Comparison of ENCODE assay signal across 11 mouse cellular contexts in genomic region chr12:86102686-86103085, GRCm38 (mm10). TPM values are rescaled to one million over a fixed set of nuclear protein-coding genes. Genes with fewer than 3 reads are reported as not detected.
DNase-seq lines count a peak whose midpoint lies in the region; ATAC-seq and TF ChIP-seq lines count a peak whose summit lies in the region.
"Had no signal": no experiment of that assay in that cellular context is flagged by ENCODE, and none has a peak within 500 bp of the region (broad histone marks: within the 10 kb centered on the region; RNA-seq: fewer than 3 reads in every experiment).

No protein-coding gene starts in this region.

- H3K9ac ChIP-seq in heart, embryonic 16.5 days (ENCODE audit: low read length) = peak overlapping the region; percentile 22; the same call in 1 of the 2 replicates
- no peak overlapping the region for H3K9ac ChIP-seq in heart, adult 2 months (ENCODE audit: low read depth, low read length)
- H3K9ac ChIP-seq in limb, embryonic 13.5 days = no peak overlapping the region
- H3K9ac ChIP-seq: stomach, embryonic 15.5 days had no signal

- H3K4me1 ChIP-seq in heart, embryonic 16.5 days (ENCODE audit: control insufficient read depth, insufficient read depth, low read length) = peaks cover 47% of the 10 kb centered on the region
- peaks cover 6% of the 10 kb centered on the region; the same call in 1 of the 2 replicates for H3K4me1 ChIP-seq in heart, adult 2 months (ENCODE audit: control insufficient read depth, insufficient read depth, low read length)
- H3K4me1 ChIP-seq in embryonic fibroblast, embryonic 13.5 days (ENCODE audit: control insufficient read depth, insufficient read depth, low read length) = peaks cover 20% of the 10 kb centered on the region
- peaks cover 42% of the 10 kb centered on the region for H3K4me1 ChIP-seq in limb, embryonic 13.5 days
- peaks cover 25% of the 10 kb centered on the region for H3K4me1 ChIP-seq in embryonic facial prominence, embryonic 10.5 days
- H3K4me1 ChIP-seq: stomach, embryonic 15.5 days had no signal

- no peak for TF ChIP-seq POLR2A in heart, adult 2 months (IDR thresholded peaks at IDR 0.05; ENCODE audit: insufficient read depth, low read depth, low read length)
- TF ChIP-seq POLR2A in embryonic fibroblast, embryonic 13.5 days (IDR thresholded peaks at IDR 0.05; ENCODE audit: low read depth, low read length) = no peak

- no peaks in the 10 kb centered on the region for H3K36me3 ChIP-seq in heart, embryonic 16.5 days (ENCODE audit: control insufficient read depth, insufficient read depth)
- H3K36me3 ChIP-seq in heart, adult 2 months (ENCODE audit: control insufficient read depth, insufficient read depth, low read length) = no peaks in the 10 kb centered on the region
- no peaks in the 10 kb centered on the region for H3K36me3 ChIP-seq in limb, embryonic 13.5 days
- H3K36me3 ChIP-seq in embryonic facial prominence, embryonic 10.5 days (replicated peaks) = peaks cover 8% of the 10 kb centered on the region; the same call in 1 of the 2 replicates
- H3K36me3 ChIP-seq: stomach, embryonic 15.5 days had no signal

- TF ChIP-seq EP300 in heart, adult 2 months (IDR thresholded peaks at IDR 0.05; ENCODE audit: insufficient read depth, low read depth, low read length) = no peak

- intact Hi-C loops in heart, adult 2 months (cut with DNase I) = no loop called here

- no peak for TF ChIP-seq CTCF in heart, adult 2 months (IDR thresholded peaks at IDR 0.05)
- no peak for TF ChIP-seq CTCF in layer of hippocampus, adult 2 months (conservative IDR thresholded peaks at IDR 0.05)
- no peak for TF ChIP-seq CTCF in embryonic fibroblast, embryonic 13.5 days (IDR thresholded peaks at IDR 0.05; ENCODE audit: borderline replicate concordance, insufficient read depth, low read length)

- H3K27ac ChIP-seq in heart, embryonic 16.5 days (ENCODE audit: low read length) = peak overlapping the region; percentile 93
- no peak overlapping the region for H3K27ac ChIP-seq in heart, adult 2 months
- peak overlapping the region; percentile 84 for H3K27ac ChIP-seq in layer of hippocampus, adult 2 months
- H3K27ac ChIP-seq in embryonic fibroblast, embryonic 13.5 days (ENCODE audit: insufficient read depth, low read length) = peak overlapping the region; percentile 72
- H3K27ac ChIP-seq in limb, embryonic 13.5 days = peak overlapping the region; percentile 65; the same call in 1 of the 2 replicates
- no peak overlapping the region for H3K27ac ChIP-seq in embryonic facial prominence, embryonic 10.5 days (replicated peaks)
- H3K27ac ChIP-seq: stomach, embryonic 15.5 days had no signal

- H3K4me2 ChIP-seq in heart, embryonic 16.5 days (ENCODE audit: low read depth, low read length) = no peak overlapping the region
- no peak overlapping the region for H3K4me2 ChIP-seq in limb, embryonic 13.5 days (replicated peaks)
- H3K4me2 ChIP-seq: stomach, embryonic 15.5 days had no signal

- 74% methylated on average over 8 of the region's 8 CpGs for WGBS in heart, embryonic 16.5 days
- WGBS in heart, adult 2 months = 85% methylated on average over 8 of the region's 8 CpGs
- WGBS in limb, embryonic 13.5 days = 69% methylated on average over 8 of the region's 8 CpGs
- 88% methylated on average over 8 of the region's 8 CpGs for WGBS in embryonic facial prominence, embryonic 10.5 days

- no peaks in the 10 kb centered on the region for H3K9me3 ChIP-seq in heart, embryonic 16.5 days (replicated peaks; ENCODE audit: control insufficient read depth, low read length)
- no peaks in the 10 kb centered on the region for H3K9me3 ChIP-seq in limb, embryonic 13.5 days
- no peaks in the 10 kb centered on the region for H3K9me3 ChIP-seq in embryonic facial prominence, embryonic 10.5 days
- H3K9me3 ChIP-seq: stomach, embryonic 15.5 days had no signal

- no peak for DNase-seq in heart, adult 2 months
- DNase-seq in layer of hippocampus, adult 2 months (ENCODE audit: low spot score in 2 of 2) = no peak
- no peak for DNase-seq in layer of hippocampus, postnatal 10 days (ENCODE audit: low spot score in 2 of 2)
- DNase-seq in embryonic facial prominence, embryonic 10.5 days (ENCODE audit: low spot score) = no peak
- DNase-seq in layer of hippocampus, adult 8-10 months (ENCODE audit: low spot score in 2 of 2) = no peak
- DNase-seq: adrenal gland, postnatal 25 days had no signal

- H3K4me3 ChIP-seq in heart, embryonic 16.5 days (ENCODE audit: low read length) = no peak overlapping the region
- no peak overlapping the region for H3K4me3 ChIP-seq in heart, adult 2 months
- H3K4me3 ChIP-seq in layer of hippocampus, adult 2 months = no peak overlapping the region; the same call in 1 of the 2 replicates
- no peak overlapping the region for H3K4me3 ChIP-seq in embryonic fibroblast, embryonic 13.5 days (ENCODE audit: insufficient read depth, low read length)
- no peak overlapping the region for H3K4me3 ChIP-seq in limb, embryonic 13.5 days
- H3K4me3 ChIP-seq in embryonic facial prominence, embryonic 10.5 days = no peak overlapping the region
- H3K4me3 ChIP-seq: stomach, embryonic 15.5 days had no signal

- H3K27me3 ChIP-seq in heart, embryonic 16.5 days (ENCODE audit: control insufficient read depth, insufficient read depth, low read length) = no peaks in the 10 kb centered on the region
- H3K27me3 ChIP-seq in heart, adult 2 months (ENCODE audit: control insufficient read depth, insufficient read depth, low read length) = no peaks in the 10 kb centered on the region
- no peaks in the 10 kb centered on the region for H3K27me3 ChIP-seq in limb, embryonic 13.5 days
- no peaks in the 10 kb centered on the region; the same call in 1 of the 2 replicates for H3K27me3 ChIP-seq in embryonic facial prominence, embryonic 10.5 days (replicated peaks; ENCODE audit: low read depth, poor library complexity, severe bottlenecking)
- H3K27me3 ChIP-seq: stomach, embryonic 15.5 days had no signal

- no peaks in the 10 kb centered on the region for H3K79me2 ChIP-seq in heart, adult 2 months (replicated peaks; ENCODE audit: control insufficient read depth, insufficient read depth, low read length)

- ATAC-seq in heart, embryonic 16.5 days (replicated peaks; ENCODE audit: extremely low read depth, insufficient read depth, low FRiP score) = no peak
- ATAC-seq in limb, embryonic 13.5 days (ENCODE audit: low FRiP score, low read depth) = peak; percentile 49

RNA-seq across cellular contexts. Expression of gene Ift43, which starts 20.3 kb away (rescaled TPM):
- 116 and 118 TPM in 2 replicates for polyA plus RNA-seq in heart, embryonic 16.5 days (2015; fragmentation: Nextera tagmentation; extraction: Ambion mirVana)
- total RNA-seq in heart, adult 2 months (2021) = 10 to 100 TPM; 21.6 to 26.1 TPM
- polyA plus RNA-seq in heart, adult 2 months (2012; rRNA removed) = 31.9 and 39.2 TPM in 2 replicates
- total RNA-seq in layer of hippocampus, adult 2 months (2021) = 10 to 100 TPM; 14.5 to 14.8 TPM
- 10 to 100 TPM; 14.2 to 14.3 TPM for total RNA-seq in layer of hippocampus, postnatal 10 days (2021)
- 44.2 and 52.6 TPM in 2 replicates for polyA plus RNA-seq in embryonic fibroblast, embryonic 13.5 days (2011; ENCODE audit: insufficient read length, low read depth, missing spikeins)
- polyA plus RNA-seq in limb, embryonic 13.5 days (2015; fragmentation: Nextera tagmentation; extraction: Ambion mirVana) = 81.3 and 86.7 TPM in 2 replicates
- polyA plus RNA-seq in embryonic facial prominence, embryonic 10.5 days (2016; fragmentation: Nextera tagmentation; extraction: Ambion mirVana) = 62.4 and 64.8 TPM in 2 replicates
- total RNA-seq in layer of hippocampus, adult 8-10 months (2022) = 10 to 100 TPM; 13.0 to 18.5 (median 15.4) TPM
- total RNA-seq: hematopoietic stem cell, adult 5-6 weeks had no signal

RNA-seq across cellular contexts. Expression of gene Tgfb3, which starts 23.8 kb away (rescaled TPM):
- 23.9 and 26.1 TPM in 2 replicates for polyA plus RNA-seq in heart, embryonic 16.5 days (2015; fragmentation: Nextera tagmentation; extraction: Ambion mirVana)
- total RNA-seq in heart, adult 2 months (2021) = 10 to 100 TPM; 15.2 to 15.4 TPM
- 14.8 and 18.6 TPM in 2 replicates for polyA plus RNA-seq in heart, adult 2 months (2012; rRNA removed)
- total RNA-seq in layer of hippocampus, adult 2 months (2021) = 10 to 100 TPM; 15.8 to 16.5 TPM
- total RNA-seq in layer of hippocampus, postnatal 10 days (2021) = 10 to 100 TPM in 1 of 2 experiments, 1 to 10 TPM in 1; 8.0 to 11.1 TPM
- polyA plus RNA-seq in embryonic fibroblast, embryonic 13.5 days (2011; ENCODE audit: insufficient read length, low read depth, missing spikeins) = 239 and 264 TPM in 2 replicates
- polyA plus RNA-seq in limb, embryonic 13.5 days (2015; fragmentation: Nextera tagmentation; extraction: Ambion mirVana) = 67.8 and 73.3 TPM in 2 replicates
- 10.7 and 14.4 TPM in 2 replicates for polyA plus RNA-seq in embryonic facial prominence, embryonic 10.5 days (2016; fragmentation: Nextera tagmentation; extraction: Ambion mirVana)
- total RNA-seq in layer of hippocampus, adult 8-10 months (2022) = 10 to 100 TPM; 13.7 to 19.9 (median 16.0) TPM

Comparison
In these comparisons a context has a peak if more than half of its experiments do, and no peak if none do; other contexts are left out.
1. H3K27ac ChIP-seq: peak in heart, embryonic 16.5 days (single experiment), layer of hippocampus, adult 2 months (single experiment), embryonic fibroblast, embryonic 13.5 days (single experiment) and limb, embryonic 13.5 days (single experiment); none in heart, adult 2 months (single experiment) and embryonic facial prominence, embryonic 10.5 days (single experiment).